15 mouse cellular contexts compared by ENCODE assay signal in the genomic region with DNA sequence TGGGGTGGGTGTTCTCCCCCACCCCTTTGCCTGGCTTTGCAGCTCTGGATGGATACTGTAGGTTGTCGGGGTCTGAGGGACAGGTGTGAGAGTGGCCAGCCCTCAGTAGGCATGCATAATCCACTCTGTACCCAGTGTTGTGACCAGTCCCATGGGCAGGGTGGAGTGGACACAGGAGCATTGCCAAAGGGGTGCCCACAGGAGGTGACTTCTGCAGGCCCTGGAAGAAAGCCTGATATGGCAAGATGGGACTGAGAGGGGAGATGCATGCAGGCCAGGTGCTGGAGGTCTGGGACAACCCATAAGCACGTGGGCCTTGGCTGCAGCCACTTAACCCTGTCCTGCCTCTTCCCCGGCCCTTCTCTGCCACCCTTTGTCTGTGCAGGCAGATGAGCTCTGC.
"Had no signal": no experiment of that assay in that cellular context is flagged by ENCODE, and none has a peak within 500 bp of the region (broad histone marks: within the 10 kb centered on the region; RNA-seq: fewer than 3 reads in every experiment).

No protein-coding gene starts in this region.

- H3K27me3 ChIP-seq: limb, embryonic 12.5 days; midbrain, embryonic 15.5 days had no signal

- H3K27ac ChIP-seq: kidney, postnatal 0 days; limb, embryonic 12.5 days; midbrain, embryonic 10.5 days; midbrain, embryonic 15.5 days had no signal

- H3K4me2 ChIP-seq: limb, embryonic 12.5 days; lung, embryonic 14.5 days; midbrain, embryonic 15.5 days had no signal

- H3K9me3 ChIP-seq: limb, embryonic 12.5 days; midbrain, embryonic 10.5 days; midbrain, embryonic 15.5 days had no signal

- H3K4me3 ChIP-seq: limb, embryonic 12.5 days; midbrain, embryonic 10.5 days; midbrain, embryonic 15.5 days had no signal

- ATAC-seq: midbrain, embryonic 15.5 days had no signal

- H3K4me1 ChIP-seq: limb, embryonic 12.5 days; midbrain, embryonic 15.5 days had no signal

- H3K36me3 ChIP-seq: limb, embryonic 12.5 days; midbrain, embryonic 10.5 days; midbrain, embryonic 15.5 days had no signal

- H3K9ac ChIP-seq: limb, embryonic 12.5 days; lung, embryonic 14.5 days; midbrain, embryonic 15.5 days had no signal

- DNase-seq: kidney, adult 11 months; kidney, adult 9 months; kidney, postnatal 36 days; layer of hippocampus, adult 9-11 months; layer of hippocampus, postnatal 36 days; lung, embryonic 14.5 days; lung, postnatal 10 days; lung, postnatal 4 days; right cerebral cortex, adult 18-20 months; right cerebral cortex, postnatal 25 days; thymus, postnatal 4 days had no signal
